Mouse (Mus musculus) right cerebral cortex, postnatal 4 days (tissue): ENCODE data around the gene Wdfy4.

Experiments
- DNase-seq: peaks from one replicate; pipeline ENCODE4 v3.0.0-alpha.2; 2022

Wdfy4 gene

GRCm38 (mm10) chr14:33185068-33185800, at the start of gene Wdfy4:
Wdfy4 (minus strand) TSS chr14:33185508.
- DNase-seq, result no peak

DNA sequence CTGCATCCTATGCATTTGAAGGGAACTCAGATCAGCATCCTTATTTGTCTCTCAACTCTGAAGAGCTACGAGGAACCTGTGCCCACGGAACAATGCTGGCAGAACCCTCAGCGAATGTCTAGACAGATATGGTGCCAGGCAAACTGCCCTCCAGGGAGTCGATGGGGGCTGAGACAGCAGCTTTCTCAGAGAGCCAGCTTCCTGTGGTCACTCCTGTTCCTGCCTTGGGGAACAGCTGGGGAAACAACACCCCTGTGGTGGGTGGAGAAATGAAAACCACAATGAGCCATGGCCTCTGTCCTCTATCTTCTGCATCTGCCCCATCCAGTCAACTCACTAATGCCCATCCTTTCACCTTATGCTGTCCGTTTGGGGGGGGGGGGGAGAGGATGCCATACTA, 46.7 kb upstream of the Wdfy4 start:
- no peak for DNase-seq

- DNase-seq, result no peak
These were observed 46.0 kb upstream of the Wdfy4 start for GRCm38 (mm10) chr14:33231311-33231710.

GRCm38 (mm10) chr14:33230672-33231071, 45.4 kb upstream of the Wdfy4 start:
- no peak for DNase-seq

DNA sequence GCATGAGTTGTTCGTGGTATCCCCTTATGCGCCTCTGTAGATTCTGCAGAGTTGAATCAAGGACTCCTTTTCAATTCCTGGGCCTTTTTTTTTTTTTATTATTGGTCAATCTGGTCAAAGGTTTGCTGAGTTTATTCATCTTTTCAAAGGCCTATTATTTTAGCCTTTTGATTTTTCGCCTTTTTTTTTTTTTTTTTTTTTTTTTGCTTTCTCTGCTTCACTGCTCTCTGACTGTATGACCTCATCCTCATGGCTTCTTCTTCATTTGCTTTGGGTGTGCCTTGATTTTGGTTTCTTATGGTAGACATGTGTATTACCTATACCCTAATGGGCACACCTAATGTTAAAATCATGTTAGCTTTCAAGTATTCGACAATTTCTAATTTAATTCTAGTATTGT, 39.9 kb upstream of the Wdfy4 start:
- no peak for DNase-seq

GRCm38 (mm10) chr14:33216343-33217208, 31.3 kb upstream of the Wdfy4 start:
- no peak for DNase-seq

- no peak for DNase-seq
These were observed 29.9 kb upstream of the Wdfy4 start for GRCm38 (mm10) chr14:33215163-33215562.

DNA sequence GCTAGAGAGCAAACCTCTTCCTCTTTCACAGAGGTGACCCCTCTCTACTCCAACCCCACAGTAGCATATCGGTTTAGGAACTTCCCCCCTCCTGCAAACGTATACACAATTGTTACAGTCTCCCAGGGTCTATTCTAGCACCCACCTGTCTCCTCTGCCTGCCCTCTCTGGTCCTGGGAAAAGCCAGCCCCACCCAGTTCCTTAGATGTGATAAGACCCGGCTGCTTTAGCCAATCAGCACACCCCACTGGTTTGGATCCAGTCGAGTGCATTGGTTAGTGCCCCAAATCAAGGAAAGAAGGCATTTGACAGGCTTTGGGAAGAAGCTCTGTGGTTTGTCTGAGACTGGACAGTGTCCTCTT, 29.4 kb upstream of the Wdfy4 start:
- no peak for DNase-seq

DNA sequence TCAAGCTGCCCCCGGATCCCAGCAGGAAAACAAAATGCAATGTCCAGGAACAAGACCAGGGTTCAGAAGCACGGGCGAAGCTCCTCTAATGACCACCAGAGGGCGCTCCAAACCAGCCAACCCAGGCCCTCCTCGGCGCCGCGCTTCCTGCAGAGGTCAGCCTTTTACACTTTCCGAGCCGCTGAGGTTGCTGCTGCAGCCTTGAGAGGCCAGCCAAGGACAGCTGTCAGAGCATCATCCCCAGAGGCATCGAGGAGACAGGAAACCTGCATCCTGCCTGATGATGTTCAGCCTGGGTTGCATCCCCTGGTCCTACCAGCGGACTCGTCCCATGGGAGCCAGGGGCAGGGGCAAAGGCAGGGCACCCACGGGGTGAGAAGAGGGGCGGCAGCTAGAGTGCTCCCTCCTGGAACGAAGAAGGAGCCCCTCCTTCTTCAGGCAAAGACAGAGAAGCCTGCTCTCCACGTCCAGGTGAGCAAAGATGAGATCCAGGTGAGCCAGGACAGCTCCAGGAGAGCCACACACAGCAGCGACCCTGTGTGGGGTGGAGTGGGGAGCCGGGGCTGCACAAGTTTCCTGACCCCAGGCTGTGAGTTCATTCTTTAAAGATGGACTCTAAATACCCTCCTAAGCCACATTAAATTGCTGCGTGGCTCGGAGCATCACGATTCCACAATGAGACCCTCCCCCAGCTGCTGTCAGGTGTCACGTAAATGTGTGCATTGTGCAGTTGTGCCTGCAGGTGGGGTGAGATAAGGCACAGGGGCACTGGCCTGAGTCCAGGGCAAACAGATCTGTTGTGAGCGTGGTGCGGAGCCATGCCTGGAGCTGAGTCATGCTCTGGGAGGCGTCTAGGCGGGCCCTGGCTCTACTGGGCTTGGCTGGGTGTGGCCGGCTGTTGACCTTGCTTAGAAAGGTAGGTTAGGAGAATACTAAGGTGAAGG, 28.8 kb upstream of the Wdfy4 start, which contains the start of gene Arhgap22:
Arhgap22 (plus strand) TSS at position 204 of the 944 bp plus-strand sequence.
- DNase-seq, result peak; percentile 88

DNA sequence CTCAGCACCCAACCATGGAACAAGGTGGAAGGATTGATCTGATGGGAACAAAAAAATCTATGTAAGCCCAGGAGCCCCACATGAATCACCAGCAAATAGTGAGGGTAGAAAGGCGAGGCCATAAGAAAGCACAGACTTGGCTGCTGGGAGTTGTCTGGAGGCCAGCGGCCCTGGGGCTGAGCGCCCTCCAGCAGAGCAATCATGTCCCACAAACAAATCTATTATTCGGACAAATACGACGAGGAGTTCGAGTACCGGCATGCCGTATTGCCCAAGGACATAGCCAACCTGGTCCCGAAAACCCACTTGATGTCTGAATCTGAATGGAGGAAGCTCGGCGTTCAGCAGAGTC, 27.6 kb upstream of the Wdfy4 start:
- no peak for DNase-seq

GRCm38 (mm10) chr14:33212271-33212957, 27.1 kb upstream of the Wdfy4 start:
- DNase-seq, result no peak

DNA sequence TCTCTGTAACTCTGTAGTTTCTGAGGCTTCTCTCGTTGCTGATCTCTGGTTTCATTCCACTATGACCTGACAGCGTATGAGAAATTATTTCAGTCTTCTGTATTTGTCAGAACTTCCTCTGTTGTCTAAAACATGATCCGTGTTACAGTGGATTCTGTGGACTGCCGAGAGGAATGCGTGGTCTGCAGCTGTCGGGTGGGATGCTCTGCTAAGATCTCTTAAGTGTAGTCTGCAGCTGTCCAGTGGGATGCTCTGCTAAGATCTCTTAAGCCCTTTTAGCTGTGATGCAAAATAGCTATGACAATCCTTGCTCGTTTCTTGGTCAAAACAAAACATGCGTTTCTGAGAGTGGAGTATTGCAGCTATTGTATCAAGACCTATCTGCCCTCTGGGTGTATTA, 25.5 kb upstream of the Wdfy4 start:
- DNase-seq, result no peak

DNA sequence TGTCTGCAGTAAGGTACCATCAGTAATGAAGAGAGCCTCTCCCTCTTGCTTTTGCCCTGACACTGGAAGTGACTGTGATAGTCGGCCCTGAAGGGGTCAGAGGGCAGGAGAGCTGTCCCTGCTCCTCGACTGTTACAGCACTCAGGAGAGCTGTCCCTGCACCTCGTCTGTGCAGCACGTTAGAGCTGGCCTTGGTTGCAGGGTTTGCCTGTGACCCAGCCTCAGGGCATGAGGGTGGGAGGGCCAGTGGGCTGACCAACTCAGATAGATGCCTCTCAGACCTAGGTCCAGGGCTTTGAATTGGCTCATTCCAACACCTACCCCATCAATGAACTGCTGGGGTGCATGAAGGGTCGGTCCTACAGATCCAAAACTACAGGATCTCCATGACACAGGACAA, 23.0 kb upstream of the Wdfy4 start:
- no peak for DNase-seq

- no peak for DNase-seq
These were observed 21.7 kb upstream of the Wdfy4 start for GRCm38 (mm10) chr14:33207011-33207410.

DNA sequence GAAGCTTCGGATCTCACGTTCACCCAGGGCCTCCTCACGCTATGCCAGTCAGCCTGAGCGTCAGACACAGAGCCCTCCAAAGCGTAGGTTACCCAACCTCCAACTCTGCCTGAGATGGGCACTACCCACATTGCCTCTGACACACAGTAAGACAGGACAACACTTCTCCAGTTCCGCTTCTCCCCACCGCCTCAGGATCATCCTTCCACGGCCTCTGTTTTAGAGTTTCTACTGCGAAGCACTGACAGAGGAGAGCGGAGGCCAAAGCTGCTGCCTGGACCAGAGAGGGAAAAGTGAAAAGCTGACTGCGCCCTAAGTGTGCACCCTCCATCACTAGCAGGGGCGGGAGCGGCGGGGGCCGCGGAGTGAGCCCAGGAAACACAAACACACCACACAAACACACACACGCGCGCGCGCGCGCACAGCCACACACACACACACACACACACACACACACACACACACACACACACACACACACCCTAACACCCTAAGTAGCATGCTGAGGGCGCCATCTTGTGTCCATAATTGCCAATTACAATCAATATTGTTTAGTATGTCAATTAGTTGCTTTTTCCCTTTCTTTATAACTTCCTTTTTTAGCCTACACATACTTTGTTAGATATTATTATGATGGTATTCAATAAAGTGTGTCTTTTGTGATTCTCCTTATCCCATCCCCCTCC, 20.1 kb upstream of the Wdfy4 start:
- peak; percentile 26 for DNase-seq

- no peak for DNase-seq
These were observed 18.5 kb upstream of the Wdfy4 start for GRCm38 (mm10) chr14:33203777-33204176.

DNA sequence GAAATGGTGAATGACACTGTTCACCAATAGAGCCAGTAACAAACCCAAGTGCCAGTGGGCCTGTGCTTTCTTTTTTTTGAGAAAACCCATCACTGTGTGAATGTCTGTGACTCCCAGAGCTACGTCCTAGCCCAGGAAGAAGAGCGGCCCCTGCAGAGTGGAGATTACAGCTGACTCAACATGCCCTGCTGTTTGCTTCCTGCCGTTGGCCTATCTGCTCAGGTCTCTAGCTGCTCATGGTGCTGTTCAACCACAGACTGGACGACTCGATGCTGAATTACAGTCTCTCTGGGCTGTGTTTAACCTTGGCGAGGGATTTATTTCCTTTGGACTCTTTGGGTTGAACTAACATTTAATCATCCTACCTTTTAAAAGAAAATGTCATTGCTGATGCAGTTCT, 17.6 kb upstream of the Wdfy4 start:
- no peak for DNase-seq

DNA sequence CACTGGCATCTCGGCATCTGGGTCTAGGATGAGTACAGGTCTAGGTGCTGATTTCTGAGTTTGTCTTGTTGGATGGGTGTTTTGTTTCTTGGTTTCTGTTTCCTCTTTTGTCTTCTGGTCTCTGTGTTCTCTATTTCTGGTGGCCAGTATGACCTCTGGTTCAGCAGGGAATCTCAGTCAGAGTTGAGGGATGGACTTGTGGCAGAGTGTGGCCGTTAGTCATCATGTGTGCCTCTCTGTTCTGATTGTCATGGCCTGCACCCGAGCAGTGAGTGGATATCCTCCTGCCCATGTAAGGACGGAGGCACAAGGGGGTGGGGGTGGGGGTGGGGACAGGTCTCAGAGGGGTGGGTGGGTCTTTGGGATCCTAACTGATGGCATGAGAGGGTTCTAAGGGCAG, 16.9 kb upstream of the Wdfy4 start:
- no peak for DNase-seq

DNA sequence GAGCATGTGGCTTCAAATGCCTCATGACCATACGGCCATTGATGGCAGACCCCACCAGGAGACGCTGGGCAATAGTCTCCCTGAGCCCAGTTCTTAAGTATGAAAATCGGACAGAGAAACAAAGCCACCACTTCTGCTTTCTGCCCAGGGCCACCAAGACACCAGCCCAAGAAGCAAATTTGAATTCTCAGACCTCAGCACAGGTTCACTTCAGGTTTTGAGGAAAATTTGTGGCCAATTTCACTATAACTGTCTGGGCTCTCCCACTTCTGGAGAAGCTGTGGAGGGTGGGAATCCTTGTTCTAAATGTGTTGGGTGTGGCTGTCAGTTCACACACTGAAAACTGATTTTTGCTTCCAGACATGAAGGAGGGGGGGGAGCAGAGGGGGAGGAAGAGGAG, 8.9 kb upstream of the Wdfy4 start:
- no peak for DNase-seq

GRCm38 (mm10) chr14:33193762-33194161, 8.5 kb upstream of the Wdfy4 start:
- DNase-seq, result no peak

DNA sequence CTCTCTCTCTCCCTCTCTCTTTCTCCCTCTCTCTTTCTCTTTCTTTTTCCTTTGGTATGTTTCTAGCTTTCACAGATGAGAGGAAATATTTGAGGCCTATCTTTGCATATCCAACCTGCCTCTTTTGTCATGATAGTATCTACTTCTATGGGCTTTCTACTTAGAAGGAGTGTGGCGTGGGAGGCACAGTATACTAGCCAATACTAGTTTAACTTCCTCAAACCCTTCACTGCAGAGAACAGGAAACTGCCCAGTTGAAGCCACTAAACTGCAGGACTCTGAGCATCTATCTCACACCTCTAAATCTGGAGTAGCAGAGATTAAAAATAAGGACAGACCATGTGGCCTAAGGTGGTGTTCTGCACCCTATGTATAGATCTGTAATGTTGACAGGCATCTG, 5.3 kb upstream of the Wdfy4 start:
- no peak for DNase-seq

DNA sequence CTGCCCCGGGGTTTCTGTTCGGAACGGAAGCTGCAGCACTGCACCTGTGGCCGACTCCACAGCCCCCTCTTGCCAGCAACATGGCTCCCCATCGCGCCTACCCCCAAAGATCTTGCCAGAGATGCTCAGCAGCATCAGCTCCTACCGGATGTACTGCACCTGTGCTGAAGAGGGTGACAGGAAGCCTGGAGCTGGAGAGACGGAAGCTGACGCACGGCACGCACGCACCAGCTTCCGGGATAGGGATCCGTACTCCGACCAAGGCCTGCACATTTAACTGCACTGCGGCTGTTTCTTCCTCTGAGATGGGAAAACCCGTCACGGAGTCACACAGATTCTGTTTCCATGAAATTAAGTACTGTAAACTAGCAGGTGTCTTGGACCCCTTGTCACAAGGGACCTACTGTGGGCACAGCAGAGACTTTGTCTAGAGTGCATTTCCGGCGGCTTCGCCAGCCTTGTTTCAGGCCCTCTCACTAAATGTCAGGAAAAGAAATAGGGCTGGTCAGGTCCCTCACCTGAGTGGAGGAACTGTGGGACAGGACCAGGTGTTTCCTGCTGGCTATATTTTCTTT, 4.6 kb upstream of the Wdfy4 start:
- no peak for DNase-seq
